Mouse (Mus musculus) MEL (cell line): ENCODE results near the gene Adprm. TPM values are rescaled to one million over a fixed set of nuclear protein-coding genes. Genes with fewer than 3 reads are reported as not detected.

ENCODE experiments used
- DNase-seq: peaks from one replicate; pipeline ENCODE4 v3.0.0; 2011; ENCODE audit warnings: low read depth, low spot score
- H3K27ac ChIP-seq: 2 replicates; pipeline ENCODE4 v1.5.1; 2012; ENCODE audit warnings: low read depth, mild to moderate bottlenecking, control low read depth, low read length, moderate library complexity; ENCODE audit not compliant: control insufficient read depth
- H3K27me3 ChIP-seq, 2 experiments: fragments of 150-350 bp in 1 of 2; sonication (generic) in 1 of 2; 2 replicates each; pipeline ENCODE4 v1.6.1; 2012; ENCODE audit warnings: low read length in 2 of 2, mild to moderate bottlenecking in 2 of 2, improper control_type of control experiment in 1 of 2, moderate library complexity in 1 of 2; ENCODE audit not compliant: insufficient read depth in 2 of 2, control insufficient read depth in 1 of 2
- H3K36me3 ChIP-seq, 2 experiments: 2 replicates each; pipeline ENCODE4 v1.6.1; 2012 to 2014; ENCODE audit warnings: low read length in 2 of 2, improper control_type of control experiment in 1 of 2, inconsistent platforms in 1 of 2, mild to moderate bottlenecking in 1 of 2; ENCODE audit not compliant: insufficient read depth in 2 of 2, control insufficient read depth in 1 of 2
- H3K4me1 ChIP-seq, 2 experiments: fragments of 150-350 bp in 1 of 2; sonication (generic) in 1 of 2; 2 replicates each; pipeline ENCODE4 v1.6.1; 2012; ENCODE audit warnings: low read length in 2 of 2, improper control_type of control experiment in 1 of 2, mild to moderate bottlenecking in 1 of 2; ENCODE audit not compliant: insufficient read depth in 2 of 2, control insufficient read depth in 1 of 2
- H3K4me3 ChIP-seq, 2 experiments: fragments of 150-350 bp in 1 of 2; sonication (generic) in 1 of 2; 2 replicates each; pipeline ENCODE4 v1.5.1; 2012; ENCODE audit warnings: low read depth in 2 of 2, low read length in 2 of 2, mild to moderate bottlenecking in 2 of 2, moderate library complexity in 2 of 2, control low read depth in 1 of 2, improper control_type of control experiment in 1 of 2; ENCODE audit not compliant: control insufficient read depth in 1 of 2, insufficient read depth in 1 of 2
- H3K79me2 ChIP-seq: 2 replicates; pipeline ENCODE4 v1.6.1; 2012; ENCODE audit warnings: mild to moderate bottlenecking, low read length, moderate library complexity; ENCODE audit not compliant: control insufficient read depth, poor library complexity, insufficient read depth
- H3K9ac ChIP-seq: 2 replicates; pipeline ENCODE4 v1.6.1; 2012; ENCODE audit warnings: low read depth, mild to moderate bottlenecking, control low read depth, low read length, moderate library complexity; ENCODE audit not compliant: control insufficient read depth, poor library complexity, severe bottlenecking
- H3K9me3 ChIP-seq: fragments of 150-350 bp; sonication (generic); replicated peaks from 2 replicates; pipeline ENCODE4 v1.6.1; 2012; ENCODE audit warnings: mild to moderate bottlenecking, low read length, improper control_type of control experiment, moderate library complexity; ENCODE audit not compliant: insufficient read depth
- CHD1 ChIP-seq: IDR thresholded peaks from 2 replicates; pipeline ENCODE4 v1.6.1; 2012; ENCODE audit warnings: low read depth, mild to moderate bottlenecking, inconsistent platforms, low read length, improper control_type of control experiment
- CTCF ChIP-seq, 3 experiments: IDR thresholded peaks in 2 of 3; conservative IDR thresholded peaks in 1 of 3; 2 replicates each; pipeline ENCODE4 v1.5.1; 2011 to 2012; ENCODE audit warnings: low read length in 3 of 3, low read depth in 2 of 3, mild to moderate bottlenecking in 2 of 3, improper control_type of control experiment in 1 of 3, inconsistent platforms in 1 of 3, mixed read lengths in 1 of 3, moderate library complexity in 1 of 3; ENCODE audit not compliant: control insufficient read depth in 1 of 3, insufficient read depth in 1 of 3, poor library complexity in 1 of 3, severe bottlenecking in 1 of 3
- E2F4 ChIP-seq: IDR thresholded peaks from 2 replicates; pipeline ENCODE4 v1.6.1; 2011; ENCODE audit warnings: low read depth, low read length, improper control_type of control experiment, borderline replicate concordance
- ELF1 ChIP-seq: IDR thresholded peaks from 2 replicates; pipeline ENCODE4 v1.6.1; 2014; ENCODE audit warnings: low read depth, mild to moderate bottlenecking, inconsistent platforms, low read length, improper control_type of control experiment, moderate library complexity
- EP300 ChIP-seq, 2 experiments: IDR thresholded peaks; 2 replicates each; pipeline ENCODE4 v1.6.1; 2011; ENCODE audit warnings: improper control_type of control experiment in 2 of 2, low read length in 2 of 2, low read depth in 1 of 2, mild to moderate bottlenecking in 1 of 2
- ETS1 ChIP-seq: IDR thresholded peaks from 2 replicates; pipeline ENCODE4 v1.6.1; 2012; ENCODE audit warnings: low read depth, mild to moderate bottlenecking, inconsistent platforms, low read length, improper control_type of control experiment, moderate library complexity
- GABPA ChIP-seq: IDR thresholded peaks from 2 replicates; pipeline ENCODE4 v1.6.1; 2012; ENCODE audit warnings: low read depth, mild to moderate bottlenecking, inconsistent platforms, low read length, improper control_type of control experiment, moderate library complexity
- GATA1 ChIP-seq: IDR thresholded peaks from 2 replicates; pipeline ENCODE4 v1.6.1; 2011; ENCODE audit warnings: low read depth, low read length, improper control_type of control experiment
- HCFC1 ChIP-seq: IDR thresholded peaks from 2 replicates; pipeline ENCODE4 v1.6.1; 2012; ENCODE audit warnings: low read depth, mild to moderate bottlenecking, inconsistent platforms, low read length, improper control_type of control experiment, moderate library complexity
- JUND ChIP-seq: IDR thresholded peaks from 2 replicates; pipeline ENCODE4 v1.6.1; 2011; ENCODE audit warnings: low read depth, mild to moderate bottlenecking, improper control_type of control experiment, low read length
- KAT2A ChIP-seq: conservative IDR thresholded peaks from 2 replicates; pipeline ENCODE4 v1.6.1; 2012; ENCODE audit warnings: low read depth, low read length, improper control_type of control experiment, inconsistent platforms
- MAFK ChIP-seq: IDR thresholded peaks from 2 replicates; pipeline ENCODE4 v1.6.1; 2011; ENCODE audit warnings: low read depth, mild to moderate bottlenecking, low read length, improper control_type of control experiment, borderline replicate concordance
- MAX ChIP-seq: IDR thresholded peaks from 2 replicates; pipeline ENCODE4 v1.6.1; 2011; ENCODE audit warnings: low read length, improper control_type of control experiment
- MAZ ChIP-seq: IDR thresholded peaks from 2 replicates; pipeline ENCODE4 v1.6.1; 2012; ENCODE audit warnings: low read depth, mild to moderate bottlenecking, inconsistent platforms, low read length, improper control_type of control experiment
- MEF2A ChIP-seq: IDR thresholded peaks from 2 replicates; pipeline ENCODE4 v1.6.1; 2014; ENCODE audit warnings: low read depth, mild to moderate bottlenecking, inconsistent platforms, low read length, improper control_type of control experiment; ENCODE audit not compliant: poor library complexity, insufficient replicate concordance, severe bottlenecking; ENCODE audit errors: extremely low read depth
- MXI1 ChIP-seq: IDR thresholded peaks from 2 replicates; pipeline ENCODE4 v1.6.1; 2011; ENCODE audit warnings: mild to moderate bottlenecking, low read depth, low read length, improper control_type of control experiment
- MYB ChIP-seq: IDR thresholded peaks from 2 replicates; pipeline ENCODE4 v1.6.1; 2011; ENCODE audit warnings: mild to moderate bottlenecking, low read depth, low read length, improper control_type of control experiment
- MYC ChIP-seq: IDR thresholded peaks from 2 replicates; pipeline ENCODE4 v1.6.1; 2011; ENCODE audit warnings: low read depth, mild to moderate bottlenecking, low read length, improper control_type of control experiment, moderate library complexity
- NELFE ChIP-seq: IDR thresholded peaks from 2 replicates; pipeline ENCODE4 v1.6.1; 2011; ENCODE audit warnings: low read depth, low read length, improper control_type of control experiment
- NRF1 ChIP-seq: IDR thresholded peaks from 2 replicates; pipeline ENCODE4 v1.6.1; 2014; ENCODE audit warnings: low read depth, mild to moderate bottlenecking, inconsistent platforms, low read length, improper control_type of control experiment, moderate library complexity; ENCODE audit not compliant: poor library complexity, insufficient read depth, severe bottlenecking
- POLR2A ChIP-seq, 2 experiments: IDR thresholded peaks; 2 replicates each; pipeline ENCODE4 v1.6.1; 2011 to 2012; ENCODE audit warnings: low read length in 2 of 2, mild to moderate bottlenecking in 2 of 2, control low read depth in 1 of 2, improper control_type of control experiment in 1 of 2, low read depth in 1 of 2, moderate library complexity in 1 of 2; ENCODE audit not compliant: control insufficient read depth in 1 of 2, insufficient read depth in 1 of 2, poor library complexity in 1 of 2
- POLR2AphosphoS2 ChIP-seq: IDR thresholded peaks from 2 replicates; pipeline ENCODE4 v1.6.1; 2011; ENCODE audit warnings: low read length, improper control_type of control experiment
- POLR2AphosphoS5 ChIP-seq: IDR thresholded peaks from 2 replicates; pipeline ENCODE4 v1.6.1; 2012; ENCODE audit warnings: low read depth, borderline replicate concordance, mild to moderate bottlenecking, inconsistent platforms, low read length, moderate library complexity, mixed read lengths
- RAD21 ChIP-seq: IDR thresholded peaks from 2 replicates; pipeline ENCODE4 v1.6.1; 2011; ENCODE audit warnings: mild to moderate bottlenecking, low read depth, low read length, improper control_type of control experiment
- RCOR1 ChIP-seq: IDR thresholded peaks from 2 replicates; pipeline ENCODE4 v1.6.1; 2012; ENCODE audit warnings: low read depth, mild to moderate bottlenecking, inconsistent platforms, low read length, improper control_type of control experiment
- SIN3A ChIP-seq: IDR thresholded peaks from 2 replicates; pipeline ENCODE4 v1.6.1; 2012; ENCODE audit warnings: low read length, improper control_type of control experiment, inconsistent platforms
- SMC3 ChIP-seq: IDR thresholded peaks from 2 replicates; pipeline ENCODE4 v1.6.1; 2011; ENCODE audit warnings: low read depth, low read length, improper control_type of control experiment
- TAL1 ChIP-seq: IDR thresholded peaks from 2 replicates; pipeline ENCODE4 v1.6.1; 2012; ENCODE audit warnings: mild to moderate bottlenecking, inconsistent platforms, low read length, moderate library complexity, mixed read lengths
- TBP ChIP-seq: IDR thresholded peaks from 2 replicates; pipeline ENCODE4 v1.8.0; 2011; ENCODE audit warnings: low read depth, low read length, improper control_type of control experiment
- TCF12 ChIP-seq: IDR thresholded peaks from 2 replicates; pipeline ENCODE4 v1.6.1; 2014; ENCODE audit warnings: low read depth, mild to moderate bottlenecking, inconsistent platforms, low read length, improper control_type of control experiment, moderate library complexity
- UBTF ChIP-seq: IDR thresholded peaks from 2 replicates; pipeline ENCODE4 v1.6.1; 2012; ENCODE audit warnings: low read depth, mild to moderate bottlenecking, inconsistent platforms, low read length, improper control_type of control experiment, moderate library complexity, borderline replicate concordance; ENCODE audit not compliant: insufficient read depth
- USF1 ChIP-seq: IDR thresholded peaks from 2 replicates; pipeline ENCODE4 v1.6.1; 2014; ENCODE audit warnings: low read depth, mild to moderate bottlenecking, inconsistent platforms, low read length, improper control_type of control experiment, moderate library complexity
- USF2 ChIP-seq, 2 experiments: IDR thresholded peaks; 2 replicates each; pipeline ENCODE4 v1.6.1; 2011 to 2012; ENCODE audit warnings: improper control_type of control experiment in 2 of 2, low read length in 2 of 2, borderline replicate concordance in 1 of 2, inconsistent platforms in 1 of 2, low read depth in 1 of 2, mild to moderate bottlenecking in 1 of 2; ENCODE audit not compliant: insufficient read depth in 1 of 2
- ZC3H11A ChIP-seq: IDR thresholded peaks from 2 replicates; pipeline ENCODE4 v1.6.1; 2012; ENCODE audit warnings: low read depth, mild to moderate bottlenecking, inconsistent platforms, low read length, improper control_type of control experiment
- ZKSCAN1 ChIP-seq: IDR thresholded peaks from 2 replicates; pipeline ENCODE4 v1.6.1; 2012; ENCODE audit warnings: low read depth, mild to moderate bottlenecking, inconsistent platforms, low read length, improper control_type of control experiment, moderate library complexity
- ZMIZ1 ChIP-seq: IDR thresholded peaks from 2 replicates; pipeline ENCODE4 v1.6.1; 2012; ENCODE audit warnings: low read depth, mild to moderate bottlenecking, inconsistent platforms, low read length, improper control_type of control experiment, moderate library complexity
- ZNF384 ChIP-seq: IDR thresholded peaks from 2 replicates; pipeline ENCODE4 v1.6.1; 2012; ENCODE audit warnings: low read depth, mild to moderate bottlenecking, inconsistent platforms, low read length, improper control_type of control experiment
- polyA plus RNA-seq, 2 experiments: library from polyadenylated mRNA; stranded (reverse) in 1 of 2; unstranded in 1 of 2; fragments of >175 nt in 1 of 2; fragments of >200 nt in 1 of 2; gene quantifications; 2 replicates each; pipeline versions ENCODE4 v1.2.1 to v1.2.4; 2012; ENCODE audit warnings: low replicate concordance in 2 of 2, low read depth in 1 of 2; ENCODE audit not compliant: insufficient read length in 2 of 2, insufficient read depth in 1 of 2, missing spikeins in 1 of 2
- total RNA-seq: library from RNA; depleted of rRNA; stranded (reverse); fragments of 300-350 nt; gene quantifications from 2 replicates; pipeline ENCODE4 v1.2.3, GENCODE M21; 2012

Gene Adprm
- total and polyA plus RNA-seq, 3 experiments = 19.7 to 531 (median 23.0) TPM

DNA sequence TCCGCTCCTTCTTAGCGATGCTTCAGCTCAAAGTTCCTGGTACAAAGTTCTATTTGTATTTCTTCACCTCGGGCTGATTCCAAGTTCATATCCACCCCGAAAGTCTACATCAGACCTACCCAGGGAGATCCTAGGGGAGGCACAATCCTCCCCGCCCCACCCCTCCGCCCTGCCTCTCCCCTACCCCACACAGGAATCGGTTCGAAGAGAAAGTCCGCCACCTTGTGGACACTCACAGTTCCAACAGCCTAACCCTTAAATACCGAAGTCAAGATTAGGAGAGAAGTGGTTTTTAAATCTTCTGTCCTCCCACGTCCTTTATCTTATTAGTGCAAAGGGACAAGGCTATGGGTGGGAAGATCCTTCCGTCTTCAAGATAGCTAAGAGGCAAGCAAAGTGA, 31.4 kb downstream of the Adprm start:
- peak overlapping the region; percentile 10 to 24; a peak in 3 of 4 replicates for H3K4me3 ChIP-seq
- peak overlapping the region; percentile 24; the same call in 1 of the 2 replicates for H3K9ac ChIP-seq
- peaks cover 5 to 32% of the 10 kb centered on the region in 2 experiments; a peak in 3 of 4 replicates for H3K4me1 ChIP-seq
- no peaks in the 10 kb centered on the region; the same call in 1 of the 2 replicates for H3K79me2 ChIP-seq
- no peaks in the 10 kb centered on the region for H3K9me3 ChIP-seq
- H3K36me3 ChIP-seq = peaks cover 0 to 21% of the 10 kb centered on the region in 2 experiments; a peak in 2 of 4 replicates
- no peaks in the 10 kb centered on the region; a peak in 1 of 4 replicates for H3K27me3 ChIP-seq
- H3K27ac ChIP-seq = no peak overlapping the region
- DNase-seq = peak; percentile 91
- TF ChIP-seq NRF1 (no peak), ETS1 (peak; percentile 52; the same call in 1 of the 2 replicates), USF2 (IDR thresholded peaks at IDR 0.05; ENCODE audit: borderline replicate concordance in 1 of 2, insufficient read depth in 1 of 2, low read depth in 1 of 2, low read length in 2 of 2) (no peak), CTCF (IDR thresholded peaks at IDR 0.05 in 2 of 3, conservative IDR thresholded peaks at IDR 0.05 in 1 of 3; ENCODE audit: control insufficient read depth in 1 of 3, insufficient read depth in 1 of 3, low read depth in 2 of 3, low read length in 3 of 3, poor library complexity in 1 of 3, severe bottlenecking in 1 of 3) (peak; percentile 68 to 92 (median 84)), MXI1 (peak; percentile 70), JUND (no peak), MAFK (no peak), GABPA (no peak), NELFE (no peak), CHD1 (no peak), MEF2A (no peak), SMC3 (peak; percentile 84), TBP (0 out of 2 replicates have a peak, but pooled peaks have one; percentile 8), MAX (peak; percentile 49; the same call in 1 of the 2 replicates), MAZ (peak; percentile 84), RCOR1 (peak; percentile 96), POLR2A (IDR thresholded peaks at IDR 0.05; ENCODE audit: control insufficient read depth in 1 of 2, insufficient read depth in 1 of 2, low read depth in 1 of 2, low read length in 2 of 2, poor library complexity in 1 of 2) (no peak), TAL1 (no peak), MYC (no peak), EP300 (IDR thresholded peaks at IDR 0.05; ENCODE audit: low read depth in 1 of 2, low read length in 2 of 2) (peak; percentile 83 to 84), ELF1 (no peak), SIN3A (peak; percentile 60; the same call in 1 of the 2 replicates), POLR2AphosphoS5 (no peak), HCFC1 (0 out of 2 replicates have a peak, but pooled peaks have one; percentile 34), GATA1 (peak; percentile 86), E2F4 (no peak), RAD21 (peak; percentile 72), ZNF384 (no peak), ZMIZ1 (no peak), TCF12 (peak; percentile 69), USF1 (no peak), POLR2AphosphoS2 (no peak), KAT2A (0 out of 2 replicates have a peak, but pooled peaks have one; percentile 33), ZKSCAN1 (no peak), ZC3H11A (peak; percentile 75), MYB (no peak; the same call in 1 of the 2 replicates), UBTF (no peak)
